Mouse (Mus musculus) heart, postnatal 0 days (tissue): ENCODE measurements around the gene Zfhx3.

Source experiments
- CTCF ChIP-seq: IDR thresholded peaks from 2 replicates; pipeline ENCODE4 v1.5.1; 2016; ENCODE audit warnings: antibody characterized with exemption, control low read depth, low read depth
- EP300 ChIP-seq: IDR thresholded peaks from 2 replicates; pipeline ENCODE4 v1.6.1; 2016; ENCODE audit warnings: antibody characterized with exemption, low read depth

DNA sequence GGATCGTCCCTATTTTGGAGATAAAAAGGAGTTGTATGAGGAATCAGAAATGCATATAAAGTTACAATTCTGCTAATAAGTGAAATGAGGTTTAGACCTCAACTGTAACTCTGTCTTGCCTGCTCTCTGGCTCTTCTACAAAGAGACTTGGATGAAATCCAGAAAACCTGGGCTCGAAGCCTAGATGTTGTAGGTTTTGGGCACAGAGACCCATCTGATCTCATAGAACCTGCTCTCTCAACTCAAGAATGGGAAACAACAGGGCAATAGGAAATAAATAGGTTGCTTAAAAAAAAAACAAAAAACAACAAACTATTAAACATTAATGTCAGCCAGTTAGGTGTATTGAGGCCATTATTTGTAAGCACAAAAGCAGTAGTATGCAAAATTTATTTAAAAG, 182.6 kb downstream of the Zfhx3 start:
- TF ChIP-seq CTCF, result no peak
- no peak for TF ChIP-seq EP300
